Comparison of ENCODE assay signal across 21 mouse cellular contexts in genomic region chr15:66445258-66445657, GRCm38 (mm10). TPM values are rescaled to one million over a fixed set of nuclear protein-coding genes. Genes with fewer than 3 reads are reported as not detected.
DNase-seq lines count a peak whose midpoint lies in the region; ATAC-seq and TF ChIP-seq lines count a peak whose summit lies in the region.
"Had no signal": no experiment of that assay in that cellular context is flagged by ENCODE, and none has a peak within 500 bp of the region (broad histone marks: within the 10 kb centered on the region; RNA-seq: fewer than 3 reads in every experiment).

No protein-coding gene starts in this region.

- no peak for ATAC-seq in liver, embryonic 12.5 days
- ATAC-seq in activated CD4-positive, CD25-positive, alpha-beta regulatory T cell, adult 4 months = peak; percentile 93
- peak; percentile 59; the same call in 1 of the 2 replicates for ATAC-seq in monocyte, adult 5-6 weeks (replicated peaks; ENCODE audit: insufficient number of reproducible peaks, low FRiP score, low TSS enrichment, poor library complexity, severe bottlenecking)
- ATAC-seq in forebrain, embryonic 12.5 days (ENCODE audit: low FRiP score) = no peak
- ATAC-seq: forebrain, embryonic 14.5 days; Patski had no signal

- no peaks in the 10 kb centered on the region; the same call in 1 of the 2 replicates for H3K4me1 ChIP-seq in liver, adult 2 months (ENCODE audit: control insufficient read depth, insufficient read depth, low read length)
- no peaks in the 10 kb centered on the region for H3K4me1 ChIP-seq in liver, embryonic 12.5 days
- H3K4me1 ChIP-seq in forebrain, embryonic 12.5 days = peaks cover 8% of the 10 kb centered on the region; the same call in 1 of the 2 replicates
- H3K4me1 ChIP-seq: megakaryocyte, embryonic 14.5 days; neural tube, embryonic 13.5 days had no signal

- no peak overlapping the region for H3K4me3 ChIP-seq in liver, adult 2 months (ENCODE audit: insufficient read depth, low read depth, low read length)
- no peak overlapping the region for H3K4me3 ChIP-seq in liver, embryonic 12.5 days
- H3K4me3 ChIP-seq in forebrain, embryonic 12.5 days (replicated peaks) = no peak overlapping the region
- H3K4me3 ChIP-seq: embryonic facial prominence, embryonic 10.5 days; megakaryocyte, embryonic 14.5 days; neural tube, embryonic 13.5 days had no signal

- no peak overlapping the region for H3K27ac ChIP-seq in liver, adult 2 months (replicated peaks; ENCODE audit: insufficient read depth, low read depth, low read length)
- H3K27ac ChIP-seq in liver, embryonic 12.5 days = no peak overlapping the region
- H3K27ac ChIP-seq in forebrain, embryonic 12.5 days = no peak overlapping the region
- H3K27ac ChIP-seq: embryonic facial prominence, embryonic 10.5 days; hindbrain, embryonic 14.5 days; neural tube, embryonic 13.5 days had no signal

- no peaks in the 10 kb centered on the region for H3K9me3 ChIP-seq in liver, embryonic 12.5 days (replicated peaks)
- H3K9me3 ChIP-seq in forebrain, embryonic 12.5 days = no peaks in the 10 kb centered on the region
- H3K9me3 ChIP-seq: embryonic facial prominence, embryonic 10.5 days; megakaryocyte, embryonic 14.5 days; neural tube, embryonic 13.5 days had no signal

- H3K27me3 ChIP-seq in liver, adult 2 months (ENCODE audit: control insufficient read depth, insufficient read depth, low read length) = no peaks in the 10 kb centered on the region
- no peaks in the 10 kb centered on the region for H3K27me3 ChIP-seq in liver, embryonic 12.5 days (replicated peaks)
- H3K27me3 ChIP-seq in forebrain, embryonic 12.5 days = no peaks in the 10 kb centered on the region
- H3K27me3 ChIP-seq: megakaryocyte, embryonic 14.5 days; neural tube, embryonic 13.5 days had no signal

- TF ChIP-seq CTCF in liver, adult 2 months (IDR thresholded peaks at IDR 0.05; ENCODE audit: low read depth, low read length) = no peak

- no peak for TF ChIP-seq POLR2A in liver, adult 2 months (IDR thresholded peaks at IDR 0.05; ENCODE audit: extremely low read depth, insufficient read depth, low read length)

- H3K79me2 ChIP-seq in liver, adult 2 months (ENCODE audit: control insufficient read depth, insufficient read depth, low read length) = no peaks in the 10 kb centered on the region

- H3K4me2 ChIP-seq in liver, embryonic 12.5 days = no peak overlapping the region
- H3K4me2 ChIP-seq in forebrain, embryonic 12.5 days = no peak overlapping the region
- H3K4me2 ChIP-seq: hindbrain, embryonic 14.5 days; neural tube, embryonic 13.5 days had no signal

- H3K9ac ChIP-seq in liver, adult 2 months (ENCODE audit: low read depth, low read length) = no peak overlapping the region
- H3K9ac ChIP-seq in liver, embryonic 12.5 days = no peak overlapping the region
- H3K9ac ChIP-seq in forebrain, embryonic 12.5 days = no peak overlapping the region
- H3K9ac ChIP-seq: hindbrain, embryonic 14.5 days; neural tube, embryonic 13.5 days had no signal

- H3K36me3 ChIP-seq in liver, adult 2 months (ENCODE audit: control insufficient read depth, insufficient read depth, low read length) = no peaks in the 10 kb centered on the region
- H3K36me3 ChIP-seq in liver, embryonic 12.5 days = no peaks in the 10 kb centered on the region
- H3K36me3 ChIP-seq in forebrain, embryonic 12.5 days (replicated peaks) = no peaks in the 10 kb centered on the region
- H3K36me3 ChIP-seq: embryonic facial prominence, embryonic 10.5 days; neural tube, embryonic 13.5 days had no signal

- WGBS in liver, adult 2 months = 57% methylated on average over 4 of the region's 4 CpGs
- WGBS in liver, embryonic 12.5 days (ENCODE audit: insufficient replicate concordance) = 34% methylated on average over 4 of the region's 4 CpGs
- 80% methylated on average over 4 of the region's 4 CpGs for WGBS in forebrain, embryonic 12.5 days

- DNase-seq in liver, adult 2 months (ENCODE audit: extremely low read depth, low read depth, low spot score) = peak; percentile 10
- DNase-seq in thymus, postnatal 25 days = peak; percentile 21
- no peak for DNase-seq in adrenal gland, adult (ENCODE audit: inconsistent age in 2 of 2, low spot score in 1 of 2)
- DNase-seq in B cell, adult 2 months = no peak
- DNase-seq: cerebellum, postnatal 14 days; gastrocnemius, postnatal 25 days; kidney, adult 2 months; kidney, postnatal 36 days; liver; lung, adult 2 months; right cerebral cortex, postnatal 25 days had no signal

RNA-seq across cellular contexts. Expression of gene Lrrc6, which starts 55.5 kb away (rescaled TPM):
- not detected in 2 replicates for total RNA-seq in liver, adult 2 months (2014; rRNA removed)
- not detected in 2 replicates for polyA plus RNA-seq in liver, adult 2 months (2012; rRNA removed)
- polyA plus RNA-seq in liver, embryonic 12.5 days (2016; fragmentation: Nextera tagmentation; extraction: Ambion mirVana) = not detected in 2 replicates
- polyA plus RNA-seq in activated CD4-positive, CD25-positive, alpha-beta regulatory T cell, adult 4 months (2017; shearing (Covaris generic)) = under 1 TPM in 1 of 2 experiments, not detected in 1; 0.26 TPM
- total RNA-seq in monocyte, adult 5-6 weeks (2017) = 0.64 TPM in 1 of 3 replicates, not detected in the others
- polyA plus RNA-seq in forebrain, embryonic 12.5 days (2016; fragmentation: Nextera tagmentation; extraction: Ambion mirVana) = 0.09 and 0.20 TPM in 2 replicates
- total RNA-seq: gastrocnemius, postnatal 25 days had no signal
- polyA plus RNA-seq: kidney, adult 2 months; Patski had no signal

Comparison
In these comparisons a context has a peak if more than half of its experiments do, and no peak if none do; other contexts are left out.
1. DNase-seq: peak in liver, adult 2 months (single experiment) and thymus, postnatal 25 days (single experiment); none in adrenal gland, adult (0 of 2) and B cell, adult 2 months (0 of 2).
2. ATAC-seq: peak in activated CD4-positive, CD25-positive, alpha-beta regulatory T cell, adult 4 months (single experiment) and monocyte, adult 5-6 weeks (single experiment); none in liver, embryonic 12.5 days (single experiment) and forebrain, embryonic 12.5 days (single experiment).